Mouse (Mus musculus): ENCODE measurements around the gene Det1. TPM values are rescaled to one million over a fixed set of nuclear protein-coding genes. Genes with fewer than 3 reads are reported as not detected.

Det1 gene
- polyA plus RNA-seq, 1 experiment = 11.0 TPM

- Histone ChIP-seq H3K4me3 (replicated peaks; ENCODE audit: extremely low read depth, low read depth, low read length) (no peak overlapping the region), H3K4me1 (ENCODE audit: control insufficient read depth, insufficient read depth, low read length) (no peaks in the 10 kb centered on the region)
- TF ChIP-seq POLR2A (IDR thresholded peaks at IDR 0.05; ENCODE audit: borderline replicate concordance, extremely low read depth, low read depth, low read length) = no peak
- no peak for TF ChIP-seq CTCF (IDR thresholded peaks at IDR 0.05; ENCODE audit: insufficient read depth, low read length)
- DNase-seq = no peak
- 73% methylated on average over 13 of the region's 13 CpGs for WGBS
Observed at GRCm38 (mm10) chr7:78793895-78794570, 53.0 kb downstream of the Det1 start.

GRCm38 (mm10) chr7:78791359-78792222, 55.5 kb downstream of the Det1 start:
- peak; percentile 15 for DNase-seq
- 81% methylated on average over 15 of the region's 15 CpGs for WGBS

GRCm38 (mm10) chr7:78787793-78788380, 59.2 kb downstream of the Det1 start:
- 90% methylated on average over 12 of the region's 12 CpGs for WGBS
- TF ChIP-seq POLR2A (IDR thresholded peaks at IDR 0.05; ENCODE audit: borderline replicate concordance, extremely low read depth, low read depth, low read length) (no peak), CTCF (IDR thresholded peaks at IDR 0.05; ENCODE audit: insufficient read depth, low read length) (no peak)
- H3K4me3 ChIP-seq (replicated peaks; ENCODE audit: extremely low read depth, low read depth, low read length) = no peak overlapping the region
- DNase-seq = no peak
- no peaks in the 10 kb centered on the region; the same call in 1 of the 2 replicates for H3K4me1 ChIP-seq (ENCODE audit: control insufficient read depth, insufficient read depth, low read length)

More at GRCm38 (mm10) chr7:78791359-78792222, 55.5 kb downstream of the Det1 start:
- no peak for TF ChIP-seq POLR2A (IDR thresholded peaks at IDR 0.05; ENCODE audit: borderline replicate concordance, extremely low read depth, low read depth, low read length)
- peak; percentile 62 for TF ChIP-seq CTCF (IDR thresholded peaks at IDR 0.05; ENCODE audit: insufficient read depth, low read length)
- Histone ChIP-seq H3K4me1 (ENCODE audit: control insufficient read depth, insufficient read depth, low read length) (no peaks in the 10 kb centered on the region), H3K4me3 (replicated peaks; ENCODE audit: extremely low read depth, low read depth, low read length) (no peak overlapping the region)

GRCm38 (mm10) chr7:78785906-78786305, 61.2 kb downstream of the Det1 start:
- TF ChIP-seq CTCF (IDR thresholded peaks at IDR 0.05; ENCODE audit: insufficient read depth, low read length) (no peak), POLR2A (IDR thresholded peaks at IDR 0.05; ENCODE audit: borderline replicate concordance, extremely low read depth, low read depth, low read length) (no peak)
- Histone ChIP-seq H3K4me3 (replicated peaks; ENCODE audit: extremely low read depth, low read depth, low read length) (no peak overlapping the region), H3K4me1 (ENCODE audit: control insufficient read depth, insufficient read depth, low read length) (peaks cover 6% of the 10 kb centered on the region)
- no peak for DNase-seq
- 44% methylated on average over 5 of the region's 5 CpGs for WGBS

GRCm38 (mm10) chr7:78782639-78783581, 64.2 kb downstream of the Det1 start, which contains the start of the genes Mrps11 and Mrpl46:
TSS of gene Mrps11 (plus strand) at chr7:78783119.
TSS of gene Mrpl46 (minus strand) at chr7:78783531.
- TF ChIP-seq POLR2A (IDR thresholded peaks at IDR 0.05; ENCODE audit: borderline replicate concordance, extremely low read depth, low read depth, low read length) (peak; percentile 62), CTCF (IDR thresholded peaks at IDR 0.05; ENCODE audit: insufficient read depth, low read length) (no peak)
- DNase-seq = peak; percentile 85

GRCm38 (mm10) chr7:78778741-78779140, 68.3 kb downstream of the Det1 start:
- 78% methylated on average over 5 of the region's 5 CpGs for WGBS
- DNase-seq = no peak
- Histone ChIP-seq H3K4me3 (replicated peaks; ENCODE audit: extremely low read depth, low read depth, low read length) (no peak overlapping the region), H3K4me1 (ENCODE audit: control insufficient read depth, insufficient read depth, low read length) (peaks cover 6% of the 10 kb centered on the region)
- no peak for TF ChIP-seq CTCF (IDR thresholded peaks at IDR 0.05; ENCODE audit: insufficient read depth, low read length)
- TF ChIP-seq POLR2A (IDR thresholded peaks at IDR 0.05; ENCODE audit: borderline replicate concordance, extremely low read depth, low read depth, low read length) = no peak

More at GRCm38 (mm10) chr7:78782639-78783581, 64.2 kb downstream of the Det1 start, which contains the start of the genes Mrps11 and Mrpl46:
- Histone ChIP-seq H3K4me3 (replicated peaks; ENCODE audit: extremely low read depth, low read depth, low read length) (peak within 1 kb of the TSS; percentile 63), H3K4me1 (ENCODE audit: control insufficient read depth, insufficient read depth, low read length) (peaks cover 6% of the 10 kb centered on the region)
- WGBS = under 1% methylated on average over 44 of the region's 44 CpGs

Other genes starting within 250 kb of the Det1 start
- 4.7 and 6.1 TPM in 2 replicates for gene Ntrk3, start 109.3 kb downstream of the Det1 start, polyA plus RNA-seq (2012; rRNA removed)
- 27.9 and 28.5 TPM in 2 replicates for gene Mrps11, start 64.1 kb downstream of the Det1 start, polyA plus RNA-seq (2012; rRNA removed)
- gene Mrpl46, start 63.7 kb downstream of the Det1 start, polyA plus RNA-seq (2012; rRNA removed) = 14.3 and 15.1 TPM in 2 replicates
- 17.1 and 17.7 TPM in 2 replicates for gene Aen, start 48.6 kb upstream of the Det1 start, polyA plus RNA-seq (2012; rRNA removed)
- 75.3 and 97.7 TPM in 2 replicates for gene Isg20, start 66.2 kb upstream of the Det1 start, polyA plus RNA-seq (2012; rRNA removed)
- gene Acan, start 206.2 kb upstream of the Det1 start, polyA plus RNA-seq (2012; rRNA removed) = 0.06 and 0.59 TPM in 2 replicates

Data from lung, adult 2 months (tissue).